Comparison of ENCODE assay signal across 8 mouse cellular contexts in genomic region chr5:9100207-9100848, GRCm38 (mm10). TPM values are rescaled to one million over a fixed set of nuclear protein-coding genes. Genes with fewer than 3 reads are reported as not detected.
DNase-seq lines count a peak whose midpoint lies in the region; ATAC-seq lines count a peak whose summit lies in the region.

TSS of gene Tmem243 (plus strand) at chr5:9100668.

- H3K4me1 ChIP-seq in hindbrain, embryonic 11.5 days (replicated peaks; ENCODE audit: control insufficient read depth, insufficient read depth, low read length) = peaks cover 4% of the 10 kb centered on the region; the same call in 1 of the 2 replicates

- 0 out of 2 replicates have a peak within 1 kb of the TSS, but pooled peaks have one; percentile 42 for H3K27ac ChIP-seq in hindbrain, embryonic 11.5 days (ENCODE audit: low read depth, low read length)

- H3K9ac ChIP-seq in hindbrain, embryonic 11.5 days (ENCODE audit: low read depth, low read length) = peak within 1 kb of the TSS; percentile 77

- peak within 1 kb of the TSS; percentile 85 for H3K4me2 ChIP-seq in hindbrain, embryonic 11.5 days (replicated peaks; ENCODE audit: low read depth, low read length)

- H3K36me3 ChIP-seq in hindbrain, embryonic 11.5 days (ENCODE audit: control insufficient read depth, insufficient read depth, low read length) = no peaks in the 10 kb centered on the region

- no peaks in the 10 kb centered on the region; the same call in 1 of the 2 replicates for H3K27me3 ChIP-seq in hindbrain, embryonic 11.5 days (ENCODE audit: control insufficient read depth, insufficient read depth, low read length)

- peak; percentile 53 for DNase-seq in MEL-GATA-1-ER (ENCODE audit: extremely low read depth, low read depth)
- peak; percentile 88 for DNase-seq in cerebellum, adult 9-10 months
- DNase-seq in frontal cortex, adult 2 months (ENCODE audit: extremely low spot score in 1 of 2, low spot score in 1 of 2) = peak; percentile 75 to 87
- peak; percentile 91 for DNase-seq in hindbrain, embryonic 11.5 days (ENCODE audit: low spot score)
- peak; percentile 80 to 87 for DNase-seq in layer of hippocampus, postnatal 10 days (ENCODE audit: low spot score in 2 of 2)
- peak; percentile 96 for DNase-seq in lung, postnatal 10 days
- peak; percentile 91 for DNase-seq in ovary, postnatal 36 days (ENCODE audit: low spot score)
- peak; percentile 81 for DNase-seq in thymus, postnatal 25 days

- no peaks in the 10 kb centered on the region for H3K9me3 ChIP-seq in hindbrain, embryonic 11.5 days (ENCODE audit: control insufficient read depth, low read length)

- WGBS in hindbrain, embryonic 11.5 days = under 1% methylated on average over 59 of the region's 59 CpGs

- peak; percentile 99 for ATAC-seq in hindbrain, embryonic 11.5 days (ENCODE audit: low FRiP score)

- peak within 1 kb of the TSS; percentile 87 for H3K4me3 ChIP-seq in hindbrain, embryonic 11.5 days (ENCODE audit: low read depth, low read length)

RNA-seq across cellular contexts. Expression of gene Tmem243, which starts in this region (rescaled TPM):
- 20.1 and 21.6 TPM in 2 replicates for polyA plus RNA-seq in frontal cortex, adult 2 months (2012; rRNA removed)
- 21.2 and 23.9 TPM in 2 replicates for polyA plus RNA-seq in hindbrain, embryonic 11.5 days (2014; fragmentation: Nextera tagmentation; extraction: Ambion mirVana)
- total RNA-seq in layer of hippocampus, postnatal 10 days (2021) = 1 to 10 TPM; 6.7 to 6.8 TPM

Comparison
In these comparisons a context has a peak if more than half of its experiments do, and no peak if none do; other contexts are left out.
1. Peak in every context shown above with its lines: DNase-seq, ATAC-seq, H3K4me3 ChIP-seq and H3K27ac ChIP-seq.